Mouse (Mus musculus) layer of hippocampus, adult 6 months (tissue): ENCODE results near the gene Serpina6. TPM values are rescaled to one million over a fixed set of nuclear protein-coding genes. Genes with fewer than 3 reads are reported as not detected.

Experiments used
- long read RNA-seq, 2 experiments: library from polyadenylated mRNA; unstranded; transcript quantifications; one replicate each; pipeline ENCODE4 v2.0.0; 2019 to 2020
- polyA plus RNA-seq: library from polyadenylated mRNA; unstranded; fragments of <200 nt; fragmentation: Nextera tagmentation; gene quantifications from 2 replicates; pipeline ENCODE4 v1.2.3, GENCODE M21; 2021

Serpina6 gene
- polyA plus RNA-seq = not detected in 2 replicates
- long read RNA-seq, experiment 1 = 0 reads
- long read RNA-seq, experiment 2 = 0 reads

GRCm38 (mm10) chr12:103656848-103657626, at the start of gene Serpina6:
Serpina6 (minus strand) TSS chr12:103657212.

GRCm38 (mm10) chr12:103695429-103695828, 38.4 kb upstream of the Serpina6 start, which contains the start of gene Serpina1f:
Serpina1f (minus strand) TSS chr12:103695529.

GRCm38 (mm10) chr12:103676039-103676438, 19.0 kb upstream of the Serpina6 start, which contains the start of gene Serpina16:
Serpina16 (minus strand) TSS chr12:103676139.

GRCm38 (mm10) chr12:103631203-103631612, 25.8 kb downstream of the Serpina6 start, which contains the start of gene Serpina10:
Serpina10 (minus strand) TSS chr12:103631444.

Other genes starting within 250 kb of the Serpina6 start
- 0.19 and 0.38 TPM in 2 replicates for gene 9330161L09Rik, start 249.4 kb downstream of the Serpina6 start, polyA plus RNA-seq
- gene Ddx24, start 231.4 kb downstream of the Serpina6 start, polyA plus RNA-seq = 288 and 319 TPM in 2 replicates
- gene Ifi27, start 223.0 kb downstream of the Serpina6 start, polyA plus RNA-seq = 143 and 254 TPM in 2 replicates
- 21.0 and 37.1 TPM in 2 replicates for gene Ifi27l2a, start 213.5 kb downstream of the Serpina6 start, polyA plus RNA-seq
- gene Ifi27l2b, start 200.0 kb downstream of the Serpina6 start, polyA plus RNA-seq = not detected in 2 replicates
- gene Ppp4r4, start 124.9 kb downstream of the Serpina6 start, polyA plus RNA-seq = 9.5 and 10.3 TPM in 2 replicates
- gene Serpina10, start 25.8 kb downstream of the Serpina6 start, polyA plus RNA-seq = not detected in 2 replicates
- gene Serpina16, start 18.9 kb upstream of the Serpina6 start, polyA plus RNA-seq = not detected in 2 replicates
- not detected in 2 replicates for gene Serpina1f, start 38.3 kb upstream of the Serpina6 start, polyA plus RNA-seq
- gene Serpina1d, start 116.4 kb upstream of the Serpina6 start, polyA plus RNA-seq = not detected in 2 replicates
- gene Serpina1b, start 173.2 kb upstream of the Serpina6 start, polyA plus RNA-seq = not detected in 2 replicates
- gene Serpina1a, start 206.3 kb upstream of the Serpina6 start, polyA plus RNA-seq = not detected in 2 replicates
- gene Serpina1c, start 247.7 kb upstream of the Serpina6 start, polyA plus RNA-seq = not detected in 2 replicates